Mouse (Mus musculus) heart, adult 2 months (tissue): ENCODE results near the gene Ccn1.

Source experiments
- EP300 ChIP-seq: fragments of 200-500 bp; IDR thresholded peaks from 2 replicates; pipeline ENCODE4 v1.6.1; 2011; ENCODE audit warnings: low read depth, low read length, control low read depth; ENCODE audit not compliant: insufficient read depth
- POLR2A ChIP-seq: fragments of 200-500 bp; IDR thresholded peaks from 2 replicates; pipeline ENCODE4 v1.6.1; 2011; ENCODE audit warnings: mild to moderate bottlenecking, low read depth, low read length, control low read depth; ENCODE audit not compliant: insufficient read depth

DNA sequence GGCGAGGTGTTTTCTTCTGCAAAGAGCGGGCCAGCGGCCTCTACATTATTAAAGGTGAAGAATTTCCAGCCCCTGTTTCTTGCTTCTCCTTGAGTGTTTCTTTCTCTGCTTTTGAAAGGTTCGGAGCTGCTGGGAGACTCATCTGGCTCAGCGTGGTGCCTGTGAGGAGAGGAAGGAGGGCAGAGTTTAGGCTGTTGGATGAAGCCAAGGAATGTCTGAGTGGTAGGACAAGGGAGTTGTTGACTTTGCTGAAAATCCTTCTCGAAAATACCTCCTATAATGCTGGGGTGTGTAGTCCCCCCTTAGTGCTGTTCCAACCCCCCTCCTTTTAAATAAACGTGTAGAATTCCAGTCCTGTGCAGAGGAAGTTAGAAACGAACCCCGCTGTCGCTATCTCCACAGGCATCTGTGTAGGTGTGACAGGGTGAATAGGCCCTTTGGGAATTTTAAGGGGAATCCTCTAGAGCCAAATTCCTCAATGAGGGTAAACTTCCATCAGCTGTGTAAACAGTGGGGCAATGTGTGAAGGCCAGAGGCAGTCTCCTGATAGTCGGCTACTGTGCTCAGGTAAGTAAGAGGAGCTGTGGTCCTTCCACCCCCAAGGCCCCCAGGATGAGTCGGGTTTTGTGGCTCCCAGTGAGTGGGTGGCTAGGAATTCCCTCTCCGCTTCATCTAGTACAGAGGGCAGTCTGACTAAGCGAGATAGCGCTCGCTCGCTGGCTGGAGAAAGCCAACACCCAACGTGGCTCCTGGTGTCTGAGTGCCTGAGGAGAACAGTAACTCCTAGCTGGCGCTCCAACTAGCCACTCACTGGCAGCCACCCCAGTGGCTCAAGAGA, 35.0 kb upstream of the Ccn1 start:
- TF ChIP-seq POLR2A (no peak), EP300 (no peak)
